Mouse (Mus musculus): ENCODE results near the gene Far2. TPM values are rescaled to one million over a fixed set of nuclear protein-coding genes. Genes with fewer than 3 reads are reported as not detected.
A peak's percentile ranks its signal among the peaks of the same experiment; 100 is the strongest.

Far2 gene
- 1.2 and 1.4 TPM in 2 replicates for polyA plus RNA-seq (2015; fragmentation: Nextera tagmentation; extraction: Ambion mirVana)

GRCm38 (mm10) chr6:148046881-148047649 lies at the start of gene Far2:
TSS of gene Far2 (plus strand) at chr6:148047259.
- peak within 1 kb of the TSS; percentile 70 for H3K9ac ChIP-seq
- no peak for ATAC-seq (ENCODE audit: extremely low read depth, insufficient number of reproducible peaks, low FRiP score, low TSS enrichment)
- 4% methylated on average over 34 of the region's 34 CpGs for WGBS

GRCm38 (mm10) chr6:148000483-148000882 lies 46.6 kb upstream of the Far2 start:
- no peaks in the 10 kb centered on the region for H3K9me3 ChIP-seq
- no peak for ATAC-seq (ENCODE audit: extremely low read depth, insufficient number of reproducible peaks, low FRiP score, low TSS enrichment)
- H3K4me2 ChIP-seq: no peak overlapping the region
- no peak overlapping the region for H3K27ac ChIP-seq (replicated peaks)
- no peak overlapping the region for H3K4me3 ChIP-seq
- H3K9ac ChIP-seq: no peak overlapping the region
- no peaks in the 10 kb centered on the region for H3K27me3 ChIP-seq (replicated peaks)
- H3K36me3 ChIP-seq: no peaks in the 10 kb centered on the region
- no peaks in the 10 kb centered on the region for H3K4me1 ChIP-seq
- 56% methylated on average over 2 of the region's 2 CpGs for WGBS

More at GRCm38 (mm10) chr6:148046881-148047649, at the start of gene Far2:
- Histone ChIP-seq H3K27ac (replicated peaks) (no peak within 1 kb of the TSS), H3K4me3 (peak within 1 kb of the TSS; percentile 52), H3K4me1 (peaks cover 7% of the 10 kb centered on the region), H3K36me3 (no peaks in the 10 kb centered on the region), H3K4me2 (peak within 1 kb of the TSS; percentile 84), H3K27me3 (replicated peaks) (peaks cover 32% of the 10 kb centered on the region), H3K9me3 (no peaks in the 10 kb centered on the region)

GRCm38 (mm10) chr6:148001071-148001470 lies 46.0 kb upstream of the Far2 start:
- ATAC-seq (ENCODE audit: extremely low read depth, insufficient number of reproducible peaks, low FRiP score, low TSS enrichment): no peak
- no peak overlapping the region for H3K9ac ChIP-seq
- no peaks in the 10 kb centered on the region for H3K9me3 ChIP-seq
- 23% methylated on average over 3 of the region's 3 CpGs for WGBS
- no peaks in the 10 kb centered on the region for H3K36me3 ChIP-seq
- H3K4me2 ChIP-seq: no peak overlapping the region
- no peaks in the 10 kb centered on the region for H3K27me3 ChIP-seq (replicated peaks)
- H3K27ac ChIP-seq (replicated peaks): no peak overlapping the region
- H3K4me1 ChIP-seq: no peaks in the 10 kb centered on the region
- no peak overlapping the region for H3K4me3 ChIP-seq

GRCm38 (mm10) chr6:148006118-148006837 lies 40.8 kb upstream of the Far2 start:
- no peak overlapping the region for H3K4me2 ChIP-seq
- no peak overlapping the region for H3K9ac ChIP-seq
- H3K9me3 ChIP-seq: no peaks in the 10 kb centered on the region
- H3K27ac ChIP-seq (replicated peaks): no peak overlapping the region
- H3K4me1 ChIP-seq: no peaks in the 10 kb centered on the region
- ATAC-seq (ENCODE audit: extremely low read depth, insufficient number of reproducible peaks, low FRiP score, low TSS enrichment): no peak
- no peaks in the 10 kb centered on the region for H3K27me3 ChIP-seq (replicated peaks)
- no peaks in the 10 kb centered on the region for H3K36me3 ChIP-seq
- WGBS: 52% methylated on average over 11 of the region's 11 CpGs
- H3K4me3 ChIP-seq: no peak overlapping the region

- Histone ChIP-seq H3K27me3 (replicated peaks) (no peaks in the 10 kb centered on the region), H3K36me3 (no peaks in the 10 kb centered on the region), H3K9me3 (no peaks in the 10 kb centered on the region), H3K4me1 (no peaks in the 10 kb centered on the region), H3K9ac (no peak overlapping the region), H3K4me3 (no peak overlapping the region), H3K4me2 (no peak overlapping the region), H3K27ac (replicated peaks) (no peak overlapping the region)
- WGBS: 87% methylated on average over 1 of the region's 1 CpGs
- no peak for ATAC-seq (ENCODE audit: extremely low read depth, insufficient number of reproducible peaks, low FRiP score, low TSS enrichment)
Measured at GRCm38 (mm10) chr6:148040759-148041158, 6.3 kb upstream of the Far2 start.

- peak overlapping the region; percentile 70; the same call in 1 of the 2 replicates for H3K9ac ChIP-seq
- H3K4me1 ChIP-seq: peaks cover 7% of the 10 kb centered on the region
- peak overlapping the region; percentile 84 for H3K4me2 ChIP-seq
- no peak overlapping the region for H3K27ac ChIP-seq (replicated peaks)
- H3K36me3 ChIP-seq: no peaks in the 10 kb centered on the region
- peak overlapping the region; percentile 52 for H3K4me3 ChIP-seq
- no peaks in the 10 kb centered on the region for H3K9me3 ChIP-seq
- peaks cover 32% of the 10 kb centered on the region for H3K27me3 ChIP-seq (replicated peaks)
- ATAC-seq (ENCODE audit: extremely low read depth, insufficient number of reproducible peaks, low FRiP score, low TSS enrichment): no peak
Measured at GRCm38 (mm10) chr6:148047650-148047988, 560 bp downstream of the Far2 start.

GRCm38 (mm10) chr6:148063131-148063530 lies 16.1 kb downstream of the Far2 start:
- Histone ChIP-seq H3K9me3 (no peaks in the 10 kb centered on the region), H3K4me1 (no peaks in the 10 kb centered on the region), H3K27ac (replicated peaks) (no peak overlapping the region), H3K4me3 (no peak overlapping the region), H3K9ac (no peak overlapping the region), H3K4me2 (no peak overlapping the region), H3K36me3 (no peaks in the 10 kb centered on the region), H3K27me3 (replicated peaks) (no peaks in the 10 kb centered on the region)
- ATAC-seq (ENCODE audit: extremely low read depth, insufficient number of reproducible peaks, low FRiP score, low TSS enrichment): no peak
- WGBS: 77% methylated on average over 3 of the region's 3 CpGs

- WGBS: 54% methylated on average over 5 of the region's 5 CpGs
- Histone ChIP-seq H3K36me3 (no peaks in the 10 kb centered on the region), H3K9me3 (no peaks in the 10 kb centered on the region), H3K4me3 (no peak overlapping the region), H3K9ac (no peak overlapping the region), H3K27me3 (replicated peaks) (no peaks in the 10 kb centered on the region), H3K4me2 (no peak overlapping the region), H3K4me1 (no peaks in the 10 kb centered on the region), H3K27ac (replicated peaks) (no peak overlapping the region)
- no peak for ATAC-seq (ENCODE audit: extremely low read depth, insufficient number of reproducible peaks, low FRiP score, low TSS enrichment)
Measured at GRCm38 (mm10) chr6:148066267-148066666, 19.2 kb downstream of the Far2 start.

- no peak overlapping the region for H3K4me2 ChIP-seq
- 80% methylated on average over 4 of the region's 4 CpGs for WGBS
- no peak overlapping the region for H3K9ac ChIP-seq
- H3K9me3 ChIP-seq: no peaks in the 10 kb centered on the region
- no peak overlapping the region for H3K27ac ChIP-seq (replicated peaks)
- no peak overlapping the region for H3K4me3 ChIP-seq
- ATAC-seq (ENCODE audit: extremely low read depth, insufficient number of reproducible peaks, low FRiP score, low TSS enrichment): no peak
- H3K36me3 ChIP-seq: no peaks in the 10 kb centered on the region
- H3K27me3 ChIP-seq (replicated peaks): no peaks in the 10 kb centered on the region
- no peaks in the 10 kb centered on the region for H3K4me1 ChIP-seq
Measured at GRCm38 (mm10) chr6:148068786-148069185, 21.7 kb downstream of the Far2 start.

- no peak overlapping the region for H3K9ac ChIP-seq
- no peaks in the 10 kb centered on the region for H3K9me3 ChIP-seq
- 57% methylated on average over 3 of the region's 3 CpGs for WGBS
- H3K4me3 ChIP-seq: no peak overlapping the region
- no peak overlapping the region for H3K27ac ChIP-seq (replicated peaks)
- H3K27me3 ChIP-seq (replicated peaks): no peaks in the 10 kb centered on the region
- H3K4me1 ChIP-seq: no peaks in the 10 kb centered on the region
- H3K36me3 ChIP-seq: no peaks in the 10 kb centered on the region
- ATAC-seq (ENCODE audit: extremely low read depth, insufficient number of reproducible peaks, low FRiP score, low TSS enrichment): no peak
- H3K4me2 ChIP-seq: no peak overlapping the region
Measured at GRCm38 (mm10) chr6:148073599-148073998, 26.5 kb downstream of the Far2 start.

GRCm38 (mm10) chr6:148074211-148074864 lies 27.3 kb downstream of the Far2 start:
- H3K4me1 ChIP-seq: no peaks in the 10 kb centered on the region
- no peak overlapping the region for H3K4me2 ChIP-seq
- no peak for ATAC-seq (ENCODE audit: extremely low read depth, insufficient number of reproducible peaks, low FRiP score, low TSS enrichment)
- no peak overlapping the region for H3K4me3 ChIP-seq
- H3K9me3 ChIP-seq: no peaks in the 10 kb centered on the region
- H3K27me3 ChIP-seq (replicated peaks): no peaks in the 10 kb centered on the region
- H3K9ac ChIP-seq: no peak overlapping the region
- H3K27ac ChIP-seq (replicated peaks): no peak overlapping the region
- H3K36me3 ChIP-seq: no peaks in the 10 kb centered on the region
